Mouse (Mus musculus): ENCODE measurements around the gene Gm43517. TPM values are rescaled to one million over a fixed set of nuclear protein-coding genes. Genes with fewer than 3 reads are reported as not detected.

Gene Gm43517
- polyA plus RNA-seq, 1 experiment from 2014 or later = not detected

- Histone ChIP-seq H3K36me3 (ENCODE audit: control insufficient read depth, insufficient read depth, low read length) (no peaks in the 10 kb centered on the region), H3K4me3 (replicated peaks; ENCODE audit: low read length) (peak overlapping the region; percentile 35), H3K27me3 (ENCODE audit: control insufficient read depth, insufficient read depth, low read length) (peaks cover 76% of the 10 kb centered on the region), H3K27ac (ENCODE audit: low read length) (no peak overlapping the region), H3K9me3 (replicated peaks; ENCODE audit: control insufficient read depth, low read length) (no peaks in the 10 kb centered on the region), H3K9ac (ENCODE audit: low read length) (no peak overlapping the region), H3K4me1 (ENCODE audit: control insufficient read depth, insufficient read depth, low read length) (0 out of 2 replicates have a peak, but pooled peaks cover 11% of the 10 kb centered on the region), H3K4me2 (ENCODE audit: low read depth, low read length) (peak overlapping the region; percentile 44)
- WGBS = 0% methylated on average over 47 of the region's 67 CpGs
- peak; percentile 74 for ATAC-seq (ENCODE audit: insufficient read depth, low FRiP score)
Observed at GRCm38 (mm10) chr12:49383521-49384133, 1.3 kb upstream of the Gm43517 start.

- no peak for ATAC-seq (ENCODE audit: insufficient read depth, low FRiP score)
- under 1% methylated on average over 55 of the region's 66 CpGs for WGBS
Observed at GRCm38 (mm10) chr12:49384295-49384875, 589 bp upstream of the Gm43517 start.

GRCm38 (mm10) chr12:49385631-49385990, 637 bp downstream of the Gm43517 start:
- no peaks in the 10 kb centered on the region for H3K9me3 ChIP-seq (replicated peaks; ENCODE audit: control insufficient read depth, low read length)
- H3K4me1 ChIP-seq (ENCODE audit: control insufficient read depth, insufficient read depth, low read length) = 0 out of 2 replicates have a peak, but pooled peaks cover 11% of the 10 kb centered on the region
- ATAC-seq (ENCODE audit: insufficient read depth, low FRiP score) = 0 out of 2 replicates have a peak, but pooled peaks have one; percentile 15
- no peak overlapping the region for H3K27ac ChIP-seq (ENCODE audit: low read length)
- 2% methylated on average over 23 of the region's 23 CpGs for WGBS
- no peak overlapping the region for H3K4me3 ChIP-seq (replicated peaks; ENCODE audit: low read length)
- H3K36me3 ChIP-seq (ENCODE audit: control insufficient read depth, insufficient read depth, low read length) = no peaks in the 10 kb centered on the region
- no peak overlapping the region for H3K9ac ChIP-seq (ENCODE audit: low read length)
- peaks cover 66% of the 10 kb centered on the region for H3K27me3 ChIP-seq (ENCODE audit: control insufficient read depth, insufficient read depth, low read length)
- no peak overlapping the region for H3K4me2 ChIP-seq (ENCODE audit: low read depth, low read length)

More at GRCm38 (mm10) chr12:49384295-49384875, 589 bp upstream of the Gm43517 start:
- Histone ChIP-seq H3K4me1 (ENCODE audit: control insufficient read depth, insufficient read depth, low read length) (0 out of 2 replicates have a peak, but pooled peaks cover 11% of the 10 kb centered on the region), H3K27ac (ENCODE audit: low read length) (no peak overlapping the region), H3K9me3 (replicated peaks; ENCODE audit: control insufficient read depth, low read length) (no peaks in the 10 kb centered on the region), H3K9ac (ENCODE audit: low read length) (no peak overlapping the region), H3K36me3 (ENCODE audit: control insufficient read depth, insufficient read depth, low read length) (no peaks in the 10 kb centered on the region), H3K4me2 (ENCODE audit: low read depth, low read length) (peak overlapping the region; percentile 44), H3K27me3 (ENCODE audit: control insufficient read depth, insufficient read depth, low read length) (peaks cover 68% of the 10 kb centered on the region), H3K4me3 (replicated peaks; ENCODE audit: low read length) (peak overlapping the region; percentile 19)

GRCm38 (mm10) chr12:49386081-49386805, 1.3 kb downstream of the Gm43517 start:
- H3K27ac ChIP-seq (ENCODE audit: low read length) = no peak overlapping the region
- no peak overlapping the region for H3K4me3 ChIP-seq (replicated peaks; ENCODE audit: low read length)
- no peaks in the 10 kb centered on the region for H3K9me3 ChIP-seq (replicated peaks; ENCODE audit: control insufficient read depth, low read length)
- H3K27me3 ChIP-seq (ENCODE audit: control insufficient read depth, insufficient read depth, low read length) = peaks cover 65% of the 10 kb centered on the region
- WGBS = 16% methylated on average over 10 of the region's 10 CpGs
- no peak overlapping the region for H3K9ac ChIP-seq (ENCODE audit: low read length)
- 0 out of 2 replicates have a peak, but pooled peaks cover 11% of the 10 kb centered on the region for H3K4me1 ChIP-seq (ENCODE audit: control insufficient read depth, insufficient read depth, low read length)
- ATAC-seq (ENCODE audit: insufficient read depth, low FRiP score) = no peak
- H3K4me2 ChIP-seq (ENCODE audit: low read depth, low read length) = no peak overlapping the region
- no peaks in the 10 kb centered on the region for H3K36me3 ChIP-seq (ENCODE audit: control insufficient read depth, insufficient read depth, low read length)

GRCm38 (mm10) chr12:49387856-49388598, 3.1 kb downstream of the Gm43517 start:
- no peak for ATAC-seq (ENCODE audit: insufficient read depth, low FRiP score)
- Histone ChIP-seq H3K4me3 (replicated peaks; ENCODE audit: low read length) (no peak overlapping the region), H3K36me3 (ENCODE audit: control insufficient read depth, insufficient read depth, low read length) (no peaks in the 10 kb centered on the region), H3K4me1 (ENCODE audit: control insufficient read depth, insufficient read depth, low read length) (0 out of 2 replicates have a peak, but pooled peaks cover 9% of the 10 kb centered on the region), H3K9me3 (replicated peaks; ENCODE audit: control insufficient read depth, low read length) (no peaks in the 10 kb centered on the region), H3K27me3 (ENCODE audit: control insufficient read depth, insufficient read depth, low read length) (peaks cover 63% of the 10 kb centered on the region), H3K9ac (ENCODE audit: low read length) (no peak overlapping the region), H3K4me2 (ENCODE audit: low read depth, low read length) (no peak overlapping the region), H3K27ac (ENCODE audit: low read length) (no peak overlapping the region)
- WGBS = 16% methylated on average over 2 of the region's 2 CpGs

GRCm38 (mm10) chr12:49389666-49390065, 4.7 kb downstream of the Gm43517 start:
- H3K4me2 ChIP-seq (ENCODE audit: low read depth, low read length) = no peak overlapping the region
- WGBS = 10% methylated on average over 5 of the region's 5 CpGs
- no peaks in the 10 kb centered on the region for H3K9me3 ChIP-seq (replicated peaks; ENCODE audit: control insufficient read depth, low read length)
- ATAC-seq (ENCODE audit: insufficient read depth, low FRiP score) = no peak
- no peak overlapping the region for H3K9ac ChIP-seq (ENCODE audit: low read length)
- H3K27ac ChIP-seq (ENCODE audit: low read length) = no peak overlapping the region
- no peak overlapping the region for H3K4me3 ChIP-seq (replicated peaks; ENCODE audit: low read length)
- no peaks in the 10 kb centered on the region for H3K36me3 ChIP-seq (ENCODE audit: control insufficient read depth, insufficient read depth, low read length)
- H3K27me3 ChIP-seq (ENCODE audit: control insufficient read depth, insufficient read depth, low read length) = peaks cover 59% of the 10 kb centered on the region
- no peaks in the 10 kb centered on the region for H3K4me1 ChIP-seq (ENCODE audit: control insufficient read depth, insufficient read depth, low read length)

- Histone ChIP-seq H3K27me3 (ENCODE audit: control insufficient read depth, insufficient read depth, low read length) (peaks cover 60% of the 10 kb centered on the region), H3K36me3 (ENCODE audit: control insufficient read depth, insufficient read depth, low read length) (no peaks in the 10 kb centered on the region), H3K4me3 (replicated peaks; ENCODE audit: low read length) (no peak overlapping the region), H3K4me1 (ENCODE audit: control insufficient read depth, insufficient read depth, low read length) (no peaks in the 10 kb centered on the region), H3K27ac (ENCODE audit: low read length) (no peak overlapping the region), H3K4me2 (ENCODE audit: low read depth, low read length) (no peak overlapping the region), H3K9ac (ENCODE audit: low read length) (no peak overlapping the region), H3K9me3 (replicated peaks; ENCODE audit: control insufficient read depth, low read length) (no peaks in the 10 kb centered on the region)
- 4% methylated on average over 13 of the region's 13 CpGs for WGBS
- no peak for ATAC-seq (ENCODE audit: insufficient read depth, low FRiP score)
Observed at GRCm38 (mm10) chr12:49390257-49390656, 5.3 kb downstream of the Gm43517 start.

- no peak overlapping the region for H3K27ac ChIP-seq (ENCODE audit: low read length)
- no peak for ATAC-seq (ENCODE audit: insufficient read depth, low FRiP score)
- H3K4me1 ChIP-seq (ENCODE audit: control insufficient read depth, insufficient read depth, low read length) = no peaks in the 10 kb centered on the region
- peaks cover 55% of the 10 kb centered on the region for H3K27me3 ChIP-seq (ENCODE audit: control insufficient read depth, insufficient read depth, low read length)
- WGBS = 2% methylated on average over 9 of the region's 9 CpGs
- no peak overlapping the region for H3K9ac ChIP-seq (ENCODE audit: low read length)
- no peaks in the 10 kb centered on the region for H3K36me3 ChIP-seq (ENCODE audit: control insufficient read depth, insufficient read depth, low read length)
- H3K4me3 ChIP-seq (replicated peaks; ENCODE audit: low read length) = peak overlapping the region; percentile 30; the same call in 1 of the 2 replicates
- H3K4me2 ChIP-seq (ENCODE audit: low read depth, low read length) = peak overlapping the region; percentile 30
- H3K9me3 ChIP-seq (replicated peaks; ENCODE audit: control insufficient read depth, low read length) = no peaks in the 10 kb centered on the region
Observed at GRCm38 (mm10) chr12:49390926-49391304, 5.9 kb downstream of the Gm43517 start.

All from stomach, embryonic 16.5 days (tissue).